Mouse (Mus musculus): ENCODE measurements around the gene Zfp599. TPM values are rescaled to one million over a fixed set of nuclear protein-coding genes. Genes with fewer than 3 reads are reported as not detected.

Zfp599 gene
- polyA plus RNA-seq, 1 experiment from 2014 or later = 8.8 TPM

- Histone ChIP-seq H3K9ac (ENCODE audit: low read length) (no peak overlapping the region), H3K4me2 (ENCODE audit: low read depth, low read length, severe bottlenecking) (no peak overlapping the region), H3K27ac (ENCODE audit: low read depth, low read length) (no peak overlapping the region), H3K27me3 (ENCODE audit: control insufficient read depth, insufficient read depth, low read length) (no peaks in the 10 kb centered on the region), H3K36me3 (ENCODE audit: control insufficient read depth, insufficient read depth, low read length) (no peaks in the 10 kb centered on the region), H3K4me1 (replicated peaks; ENCODE audit: control insufficient read depth, insufficient read depth, low read length) (no peaks in the 10 kb centered on the region), H3K9me3 (ENCODE audit: control insufficient read depth, low read length) (no peaks in the 10 kb centered on the region), H3K4me3 (ENCODE audit: low read depth, low read length) (no peak overlapping the region)
- WGBS = 68% methylated on average over 2 of the region's 2 CpGs
- DNase-seq (ENCODE audit: low spot score) (no peak), ATAC-seq (replicated peaks; ENCODE audit: low FRiP score) (no peak)
These were observed 45.9 kb downstream of the Zfp599 start for GRCm38 (mm10) chr9:22213785-22214194.

Other genes starting within 250 kb of the Zfp599 start
- 53.5 and 60.0 TPM in 2 replicates for gene Elavl3, start 207.9 kb downstream of the Zfp599 start, polyA plus RNA-seq (2014; fragmentation: Nextera tagmentation; extraction: Ambion mirVana)
- gene Gm49318, start 188.6 kb downstream of the Zfp599 start, polyA plus RNA-seq (2014; fragmentation: Nextera tagmentation; extraction: Ambion mirVana) = not detected in 2 replicates
- 10.9 and 11.8 TPM in 2 replicates for gene Zfp653, start 188.5 kb downstream of the Zfp599 start, polyA plus RNA-seq (2014; fragmentation: Nextera tagmentation; extraction: Ambion mirVana)
- 34.6 and 39.6 TPM in 2 replicates for gene Ecsit, start 174.5 kb downstream of the Zfp599 start, polyA plus RNA-seq (2014; fragmentation: Nextera tagmentation; extraction: Ambion mirVana)
- gene Cnn1, start 160.7 kb downstream of the Zfp599 start, polyA plus RNA-seq (2014; fragmentation: Nextera tagmentation; extraction: Ambion mirVana) = 1.00 and 1.2 TPM in 2 replicates
- gene Elof1, start 142.7 kb downstream of the Zfp599 start, polyA plus RNA-seq (2014; fragmentation: Nextera tagmentation; extraction: Ambion mirVana) = 205 and 233 TPM in 2 replicates
- 17.8 and 20.7 TPM in 2 replicates for gene Acp5, start 124.2 kb downstream of the Zfp599 start, polyA plus RNA-seq (2014; fragmentation: Nextera tagmentation; extraction: Ambion mirVana)
- 59.9 and 62.5 TPM in 2 replicates for gene Pigyl, start 103.0 kb downstream of the Zfp599 start, polyA plus RNA-seq (2014; fragmentation: Nextera tagmentation; extraction: Ambion mirVana)
- gene Zfp872, start 71.8 kb downstream of the Zfp599 start, polyA plus RNA-seq (2014; fragmentation: Nextera tagmentation; extraction: Ambion mirVana) = 0.17 and 0.90 TPM in 2 replicates
- gene Zfp809, start 34.2 kb downstream of the Zfp599 start, polyA plus RNA-seq (2014; fragmentation: Nextera tagmentation; extraction: Ambion mirVana) = 13.5 and 14.7 TPM in 2 replicates
- 30.2 and 33.4 TPM in 2 replicates for gene Zfp810, start 47.8 kb upstream of the Zfp599 start, polyA plus RNA-seq (2014; fragmentation: Nextera tagmentation; extraction: Ambion mirVana)
- 48.9 and 49.7 TPM in 2 replicates for gene Anln, start 129.3 kb upstream of the Zfp599 start, polyA plus RNA-seq (2014; fragmentation: Nextera tagmentation; extraction: Ambion mirVana)
- 12.6 and 12.7 TPM in 2 replicates for gene 9530077C05Rik, start 151.6 kb upstream of the Zfp599 start, polyA plus RNA-seq (2014; fragmentation: Nextera tagmentation; extraction: Ambion mirVana)
- not detected in 2 replicates for gene Gm17545, start 194.4 kb upstream of the Zfp599 start, polyA plus RNA-seq (2014; fragmentation: Nextera tagmentation; extraction: Ambion mirVana)
- 50.7 and 54.5 TPM in 2 replicates for gene Rp9, start 209.8 kb upstream of the Zfp599 start, polyA plus RNA-seq (2014; fragmentation: Nextera tagmentation; extraction: Ambion mirVana)
- 15.5 and 18.4 TPM in 2 replicates for gene Bbs9, start 215.8 kb upstream of the Zfp599 start, polyA plus RNA-seq (2014; fragmentation: Nextera tagmentation; extraction: Ambion mirVana)